Mouse (Mus musculus) stomach, postnatal 0 days (tissue): ENCODE measurements at regions not wholly inside any gene's neighbourhood (a gene's known extent, or its start where the extent isn't known, plus 50 kb on each side); places are given as distances from the start of the nearest gene placed in this dataset.

Experiments used
- CTCF ChIP-seq: IDR thresholded peaks from 2 replicates; pipeline ENCODE4 v1.5.1; 2016; ENCODE audit warnings: antibody characterized with exemption, low read depth, mild to moderate bottlenecking, moderate library complexity
- EP300 ChIP-seq: optimal IDR thresholded peaks from 2 replicates; pipeline ENCODE3; 2016; ENCODE audit warnings: antibody characterized with exemption

GRCm38 (mm10) chr3:16433033-16433432 is 426.8 kb upstream of the Gm5150 start:
- TF ChIP-seq CTCF (no peak), EP300 (no peak)
